ENCODE assay signal across 10 mouse cellular contexts in genomic region chr16:43394760-43395159, GRCm38 (mm10).
DNase-seq lines count a peak whose midpoint lies in the region; ATAC-seq and TF ChIP-seq lines count a peak whose summit lies in the region.
"Had no signal": no experiment of that assay in that cellular context is flagged by ENCODE, and none has a peak within 500 bp of the region (broad histone marks: within the 10 kb centered on the region; RNA-seq: fewer than 3 reads in every experiment).

No protein-coding gene starts in this region.

- H3K9ac ChIP-seq in forebrain, postnatal 0 days: no peak overlapping the region
- no peak overlapping the region for H3K9ac ChIP-seq in forebrain, embryonic 12.5 days
- H3K9ac ChIP-seq in forebrain, embryonic 13.5 days: no peak overlapping the region
- H3K9ac ChIP-seq: embryonic facial prominence, embryonic 13.5 days; stomach, embryonic 15.5 days had no signal

- TF ChIP-seq CTCF in forebrain, postnatal 0 days (IDR thresholded peaks at IDR 0.05; ENCODE audit: low read depth): peak; percentile 46

- no peaks in the 10 kb centered on the region for H3K27me3 ChIP-seq in forebrain, postnatal 0 days (ENCODE audit: insufficient read depth, low read length)
- H3K27me3 ChIP-seq in forebrain, embryonic 12.5 days: no peaks in the 10 kb centered on the region
- no peaks in the 10 kb centered on the region for H3K27me3 ChIP-seq in forebrain, embryonic 13.5 days
- H3K27me3 ChIP-seq: embryonic facial prominence, embryonic 13.5 days; stomach, embryonic 15.5 days had no signal

- H3K27ac ChIP-seq in forebrain, postnatal 0 days (ENCODE audit: low read depth, low read length): no peak overlapping the region
- H3K27ac ChIP-seq in forebrain, embryonic 12.5 days: no peak overlapping the region
- no peak overlapping the region for H3K27ac ChIP-seq in forebrain, embryonic 13.5 days
- H3K27ac ChIP-seq: embryonic facial prominence, embryonic 13.5 days; stomach, embryonic 15.5 days had no signal

- no peaks in the 10 kb centered on the region for H3K4me1 ChIP-seq in forebrain, postnatal 0 days (ENCODE audit: insufficient read depth)
- no peaks in the 10 kb centered on the region for H3K4me1 ChIP-seq in forebrain, embryonic 12.5 days
- H3K4me1 ChIP-seq in forebrain, embryonic 13.5 days: 0 out of 2 replicates have a peak, but pooled peaks cover 3% of the 10 kb centered on the region
- H3K4me1 ChIP-seq: stomach, embryonic 15.5 days had no signal

- no peak overlapping the region for H3K4me2 ChIP-seq in forebrain, postnatal 0 days (ENCODE audit: low read depth)
- no peak overlapping the region for H3K4me2 ChIP-seq in forebrain, embryonic 12.5 days
- H3K4me2 ChIP-seq in forebrain, embryonic 13.5 days: no peak overlapping the region
- H3K4me2 ChIP-seq: embryonic facial prominence, embryonic 13.5 days; stomach, embryonic 15.5 days had no signal

- 81% methylated on average over 2 of the region's 2 CpGs for WGBS in forebrain, postnatal 0 days
- 83% methylated on average over 2 of the region's 2 CpGs for WGBS in forebrain, embryonic 12.5 days
- 81% methylated on average over 2 of the region's 2 CpGs for WGBS in forebrain, embryonic 13.5 days

- no peak for DNase-seq in forebrain, postnatal 0 days
- DNase-seq in 416B (ENCODE audit: low read depth): peak; percentile 37
- peak; percentile 57 for DNase-seq in heart, adult 8-10 months (ENCODE audit: low spot score)
- peak; percentile 51 for DNase-seq in kidney, adult 9 months
- DNase-seq in spleen, postnatal 14 days (ENCODE audit: low spot score in 2 of 2): no peak
- no peak for DNase-seq in adrenal gland, postnatal 25 days

- no peak for ATAC-seq in forebrain, postnatal 0 days
- no peak for ATAC-seq in forebrain, embryonic 12.5 days (ENCODE audit: low FRiP score)
- ATAC-seq in forebrain, embryonic 13.5 days: no peak

- H3K4me3 ChIP-seq in forebrain, postnatal 0 days (ENCODE audit: low read depth, low read length): no peak overlapping the region
- H3K4me3 ChIP-seq in forebrain, embryonic 12.5 days (replicated peaks): no peak overlapping the region
- no peak overlapping the region for H3K4me3 ChIP-seq in forebrain, embryonic 13.5 days
- H3K4me3 ChIP-seq: embryonic facial prominence, embryonic 13.5 days; stomach, embryonic 15.5 days had no signal

- H3K9me3 ChIP-seq in forebrain, postnatal 0 days (ENCODE audit: low read length): no peaks in the 10 kb centered on the region
- H3K9me3 ChIP-seq in forebrain, embryonic 12.5 days: no peaks in the 10 kb centered on the region
- H3K9me3 ChIP-seq in forebrain, embryonic 13.5 days (replicated peaks): no peaks in the 10 kb centered on the region
- H3K9me3 ChIP-seq: embryonic facial prominence, embryonic 13.5 days; stomach, embryonic 15.5 days had no signal

- H3K36me3 ChIP-seq in forebrain, postnatal 0 days (ENCODE audit: insufficient read depth): no peaks in the 10 kb centered on the region
- H3K36me3 ChIP-seq in forebrain, embryonic 12.5 days (replicated peaks): no peaks in the 10 kb centered on the region
- H3K36me3 ChIP-seq in forebrain, embryonic 13.5 days (ENCODE audit: poor library complexity, severe bottlenecking): no peaks in the 10 kb centered on the region
- H3K36me3 ChIP-seq: embryonic facial prominence, embryonic 13.5 days; stomach, embryonic 15.5 days had no signal

Comparison
In these comparisons a context has a peak if more than half of its experiments do, and no peak if none do; other contexts are left out.
1. DNase-seq: peak in 416B (single experiment), heart, adult 8-10 months (single experiment) and kidney, adult 9 months (single experiment); none in forebrain, postnatal 0 days (single experiment), spleen, postnatal 14 days (0 of 2) and adrenal gland, postnatal 25 days (single experiment).